Comparison of ENCODE assay signal across 8 mouse cellular contexts in the genomic region with DNA sequence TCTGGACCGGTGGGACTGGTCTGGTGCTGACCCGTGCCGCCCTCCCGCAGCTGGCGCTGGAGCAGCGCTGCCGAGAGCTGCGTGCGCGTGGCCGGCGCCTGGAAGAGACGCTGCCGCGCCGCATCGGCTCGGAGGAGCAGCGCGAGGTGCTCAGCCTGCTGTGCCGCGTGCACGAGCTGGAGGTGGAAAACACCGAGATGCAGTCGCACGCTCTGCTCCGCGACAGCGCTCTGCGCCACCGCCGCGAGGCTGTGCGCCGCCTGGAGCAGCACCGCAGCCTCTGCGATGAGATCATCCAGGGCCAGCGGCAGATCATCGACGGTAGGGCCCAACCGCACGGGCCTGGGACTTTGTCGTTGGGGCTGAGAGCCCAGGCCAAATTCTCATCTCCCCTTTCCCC. TPM values are rescaled to one million over a fixed set of nuclear protein-coding genes. Genes with fewer than 3 reads are reported as not detected.
DNase-seq lines count a peak whose midpoint lies in the region; ATAC-seq and TF ChIP-seq lines count a peak whose summit lies in the region.

No protein-coding gene starts in this region.

- H3K36me3 ChIP-seq in midbrain, embryonic 11.5 days (ENCODE audit: control insufficient read depth, insufficient read depth, low read length) = 0 out of 2 replicates have a peak, but pooled peaks cover 4% of the 10 kb centered on the region
- no peaks in the 10 kb centered on the region for H3K36me3 ChIP-seq in heart, adult 2 months (ENCODE audit: control insufficient read depth, insufficient read depth, low read length)

- intact Hi-C loops in heart, adult 2 months (cut with DNase I) = loop anchor here (5.0 kb wide), 1 partner anchor 109 kb away; a partner anchor contains a TSS

- H3K27me3 ChIP-seq in midbrain, embryonic 11.5 days (ENCODE audit: control insufficient read depth, insufficient read depth, low read length) = peaks cover 48% of the 10 kb centered on the region
- peaks cover 10% of the 10 kb centered on the region for H3K27me3 ChIP-seq in heart, adult 2 months (ENCODE audit: control insufficient read depth, insufficient read depth, low read length)

- peak overlapping the region; percentile 42 for H3K4me3 ChIP-seq in layer of hippocampus, adult 2 months
- H3K4me3 ChIP-seq in midbrain, embryonic 11.5 days (ENCODE audit: low read depth, low read length) = peak overlapping the region; percentile 20
- no peak overlapping the region for H3K4me3 ChIP-seq in heart, adult 2 months

- TF ChIP-seq EP300 in heart, adult 2 months (IDR thresholded peaks at IDR 0.05; ENCODE audit: insufficient read depth, low read depth, low read length) = no peak

- H3K79me2 ChIP-seq in heart, adult 2 months (replicated peaks; ENCODE audit: control insufficient read depth, insufficient read depth, low read length) = no peaks in the 10 kb centered on the region

- no peak for TF ChIP-seq CTCF in layer of hippocampus, adult 2 months (conservative IDR thresholded peaks at IDR 0.05)
- no peak for TF ChIP-seq CTCF in heart, adult 2 months (IDR thresholded peaks at IDR 0.05)

- ATAC-seq in frontal cortex, adult (ENCODE audit: low TSS enrichment) = peak; percentile 87
- ATAC-seq in midbrain, embryonic 11.5 days (ENCODE audit: low FRiP score) = peak; percentile 45

- H3K4me1 ChIP-seq in midbrain, embryonic 11.5 days (ENCODE audit: control insufficient read depth, insufficient read depth, low read length) = peaks cover 17% of the 10 kb centered on the region
- 0 out of 2 replicates have a peak, but pooled peaks cover 1% of the 10 kb centered on the region for H3K4me1 ChIP-seq in heart, adult 2 months (ENCODE audit: control insufficient read depth, insufficient read depth, low read length)

- 1% methylated on average over 43 of the region's 43 CpGs for WGBS in midbrain, embryonic 11.5 days
- WGBS in heart, adult 2 months = 4% methylated on average over 43 of the region's 43 CpGs

- TF ChIP-seq POLR2A in heart, adult 2 months (IDR thresholded peaks at IDR 0.05; ENCODE audit: insufficient read depth, low read depth, low read length) = no peak

- no peaks in the 10 kb centered on the region for H3K9me3 ChIP-seq in midbrain, embryonic 11.5 days (ENCODE audit: control insufficient read depth, low read length)

- DNase-seq in layer of hippocampus, adult 2 months (ENCODE audit: low spot score in 2 of 2) = no peak
- DNase-seq in layer of hippocampus, adult 18-20 months (ENCODE audit: low spot score in 2 of 2) = no peak
- DNase-seq in brain, adult 2 months (ENCODE audit: low read depth, low spot score) = peak; percentile 85
- peak; percentile 93 for DNase-seq in midbrain, embryonic 11.5 days (ENCODE audit: low spot score, missing footprints)
- DNase-seq in urinary bladder, postnatal 25 days (ENCODE audit: low spot score) = no peak
- DNase-seq in spleen, postnatal 4 days (ENCODE audit: low spot score in 2 of 2) = no peak
- no peak for DNase-seq in heart, adult 2 months

- peak overlapping the region; percentile 41 for H3K4me2 ChIP-seq in midbrain, embryonic 11.5 days

- peak overlapping the region; percentile 51 for H3K9ac ChIP-seq in midbrain, embryonic 11.5 days (ENCODE audit: low read length)
- H3K9ac ChIP-seq in heart, adult 2 months (ENCODE audit: low read depth, low read length) = no peak overlapping the region

- H3K27ac ChIP-seq in layer of hippocampus, adult 2 months = no peak overlapping the region
- no peak overlapping the region for H3K27ac ChIP-seq in midbrain, embryonic 11.5 days (ENCODE audit: low read depth, low read length)
- H3K27ac ChIP-seq in heart, adult 2 months = no peak overlapping the region

RNA-seq across cellular contexts. Expression of a gene that starts 9.4 kb away (rescaled TPM):
- total RNA-seq in layer of hippocampus, adult 2 months (2021) = 10 to 100 TPM; 21.7 to 22.9 TPM
- total RNA-seq in layer of hippocampus, adult 18-20 months (2021) = 10 to 100 TPM; 18.7 to 23.2 TPM
- polyA plus RNA-seq in midbrain, embryonic 11.5 days (2014; fragmentation: Nextera tagmentation; extraction: Ambion mirVana) = 65.3 and 70.2 TPM in 2 replicates
- total RNA-seq in heart, adult 2 months (2021) = not detected
- 0.06 TPM in 1 of 2 replicates, not detected in the other for polyA plus RNA-seq in heart, adult 2 months (2012; rRNA removed)

RNA-seq across cellular contexts. Expression of a gene that starts 12.4 kb away (rescaled TPM):
- not detected for total RNA-seq in layer of hippocampus, adult 2 months (2021)
- not detected for total RNA-seq in layer of hippocampus, adult 18-20 months (2021)
- 0.12 TPM in 1 of 2 replicates, not detected in the other for polyA plus RNA-seq in midbrain, embryonic 11.5 days (2014; fragmentation: Nextera tagmentation; extraction: Ambion mirVana)
- total RNA-seq in heart, adult 2 months (2021) = not detected
- polyA plus RNA-seq in heart, adult 2 months (2012; rRNA removed) = not detected in 2 replicates

RNA-seq across cellular contexts. Expression of a gene that starts 21.1 kb away (rescaled TPM):
- total RNA-seq in layer of hippocampus, adult 2 months (2021) = 1 to 10 TPM; 2.9 to 5.4 TPM
- total RNA-seq in layer of hippocampus, adult 18-20 months (2021) = 1 to 10 TPM; 3.0 to 3.1 TPM
- polyA plus RNA-seq in midbrain, embryonic 11.5 days (2014; fragmentation: Nextera tagmentation; extraction: Ambion mirVana) = 0.61 and 0.94 TPM in 2 replicates
- total RNA-seq in heart, adult 2 months (2021) = under 1 TPM; 0.18 to 0.21 TPM
- 0.32 and 1.2 TPM in 2 replicates for polyA plus RNA-seq in heart, adult 2 months (2012; rRNA removed)

RNA-seq across cellular contexts. Expression of a gene that starts 59.1 kb away (rescaled TPM):
- 1 to 10 TPM; 1.4 to 1.5 TPM for total RNA-seq in layer of hippocampus, adult 2 months (2021)
- total RNA-seq in layer of hippocampus, adult 18-20 months (2021) = 1 to 10 TPM; 1.6 to 2.1 TPM
- polyA plus RNA-seq in midbrain, embryonic 11.5 days (2014; fragmentation: Nextera tagmentation; extraction: Ambion mirVana) = 1.2 and 1.3 TPM in 2 replicates
- total RNA-seq in heart, adult 2 months (2021) = under 1 TPM; 0.16 to 0.18 TPM
- 0.44 and 1.5 TPM in 2 replicates for polyA plus RNA-seq in heart, adult 2 months (2012; rRNA removed)

Comparison
In these comparisons a context has a peak if more than half of its experiments do, and no peak if none do; other contexts are left out.
1. DNase-seq: peak in brain, adult 2 months (single experiment) and midbrain, embryonic 11.5 days (single experiment); none in layer of hippocampus, adult 2 months (0 of 2), layer of hippocampus, adult 18-20 months (0 of 2), urinary bladder, postnatal 25 days (single experiment), spleen, postnatal 4 days (0 of 2) and heart, adult 2 months (0 of 2).
2. RNA of a gene that starts 9.4 kb away (total RNA-seq): 18.7 to 23.2 TPM in layer of hippocampus, adult 18-20 months and 21.7 to 22.9 TPM in layer of hippocampus, adult 2 months; not detected in heart, adult 2 months; every median in the first group is over 10 times any median in the second.